In the genomic region with DNA sequence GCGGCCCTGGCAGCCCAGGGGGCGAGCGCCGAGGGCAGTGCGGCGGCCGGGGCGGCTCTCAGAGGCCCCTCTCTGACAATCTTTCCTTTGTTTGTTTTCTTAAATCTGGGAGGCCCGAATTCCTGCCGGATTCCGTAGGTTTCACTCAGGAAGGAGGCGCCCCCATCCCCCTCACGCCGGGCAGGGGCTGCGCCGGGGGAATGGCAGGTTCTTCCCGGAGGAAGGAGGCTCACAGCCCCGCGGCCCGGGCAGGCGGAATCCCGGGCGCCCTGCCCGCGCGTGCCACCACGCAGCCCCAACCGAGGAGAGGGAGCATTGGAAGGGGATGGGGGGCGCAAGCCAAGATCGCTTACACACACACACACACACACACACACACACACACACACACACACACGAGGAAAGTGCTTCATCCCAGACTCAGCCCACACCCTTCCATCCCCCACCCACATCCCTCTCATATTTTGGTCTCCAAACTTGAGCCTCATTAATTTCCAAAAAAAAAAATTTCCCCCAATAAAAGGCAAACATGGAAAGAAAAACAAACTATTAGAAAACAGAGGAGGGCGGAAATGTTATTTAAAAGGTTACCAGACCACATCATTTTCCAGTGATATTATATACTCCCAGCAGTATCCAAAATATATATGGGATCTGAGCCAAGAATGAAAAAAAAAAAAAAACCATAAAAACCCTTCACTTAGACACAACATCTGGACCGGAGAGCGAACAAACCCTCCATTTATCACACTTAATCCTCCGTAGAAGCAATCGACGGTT, we compare ENCODE assay signal across 8 mouse cellular contexts. TPM values are rescaled to one million over a fixed set of nuclear protein-coding genes. Genes with fewer than 3 reads are reported as not detected.
DNase-seq lines count a peak whose midpoint lies in the region; ATAC-seq lines count a peak whose summit lies in the region.

No protein-coding gene starts in this region.

- WGBS in embryonic facial prominence, embryonic 10.5 days, result under 1% methylated on average over 37 of the region's 37 CpGs
- WGBS in heart, embryonic 13.5 days, result 4% methylated on average over 28 of the region's 37 CpGs
- WGBS in limb, embryonic 11.5 days, result under 1% methylated on average over 36 of the region's 37 CpGs
- WGBS in neural tube, embryonic 13.5 days, result under 1% methylated on average over 31 of the region's 37 CpGs

- H3K9me3 ChIP-seq in embryonic facial prominence, embryonic 10.5 days, result no peaks in the 10 kb centered on the region
- H3K9me3 ChIP-seq in heart, embryonic 13.5 days, result no peaks in the 10 kb centered on the region
- H3K9me3 ChIP-seq in limb, embryonic 11.5 days (ENCODE audit: control insufficient read depth, low read length), result no peaks in the 10 kb centered on the region
- H3K9me3 ChIP-seq in neural tube, embryonic 13.5 days, result no peaks in the 10 kb centered on the region

- peaks cover 51% of the 10 kb centered on the region for H3K27me3 ChIP-seq in embryonic facial prominence, embryonic 10.5 days (replicated peaks; ENCODE audit: low read depth, poor library complexity, severe bottlenecking)
- no peaks in the 10 kb centered on the region for H3K27me3 ChIP-seq in heart, embryonic 13.5 days (replicated peaks)
- H3K27me3 ChIP-seq in limb, embryonic 11.5 days (ENCODE audit: control insufficient read depth, insufficient read depth, low read length), result no peaks in the 10 kb centered on the region
- H3K27me3 ChIP-seq in neural tube, embryonic 13.5 days, result peaks cover 33% of the 10 kb centered on the region

- no peaks in the 10 kb centered on the region for H3K36me3 ChIP-seq in embryonic facial prominence, embryonic 10.5 days (replicated peaks)
- H3K36me3 ChIP-seq in heart, embryonic 13.5 days, result no peaks in the 10 kb centered on the region
- H3K36me3 ChIP-seq in limb, embryonic 11.5 days (ENCODE audit: control insufficient read depth, insufficient read depth, low read length), result no peaks in the 10 kb centered on the region
- no peaks in the 10 kb centered on the region for H3K36me3 ChIP-seq in neural tube, embryonic 13.5 days

- DNase-seq in kidney, adult 18-20 months, result peak; percentile 13
- DNase-seq in kidney, adult 8-10 months, result no peak
- DNase-seq in embryonic facial prominence, embryonic 10.5 days (ENCODE audit: low spot score), result peak; percentile 87
- DNase-seq in limb, embryonic 11.5 days (ENCODE audit: low spot score), result peak; percentile 79
- DNase-seq in spleen, adult 18-20 months, result no peak
- no peak for DNase-seq in cerebellum, adult 18-20 months

- peak overlapping the region; percentile 57 for H3K4me3 ChIP-seq in embryonic facial prominence, embryonic 10.5 days
- H3K4me3 ChIP-seq in heart, embryonic 13.5 days, result peak overlapping the region; percentile 53
- H3K4me3 ChIP-seq in limb, embryonic 11.5 days (ENCODE audit: low read depth, low read length), result peak overlapping the region; percentile 15
- peak overlapping the region; percentile 35 for H3K4me3 ChIP-seq in neural tube, embryonic 13.5 days

- H3K27ac ChIP-seq in embryonic facial prominence, embryonic 10.5 days (replicated peaks), result peak overlapping the region; percentile 91
- H3K27ac ChIP-seq in heart, embryonic 13.5 days (replicated peaks), result peak overlapping the region; percentile 88
- peak overlapping the region; percentile 94 for H3K27ac ChIP-seq in limb, embryonic 11.5 days (replicated peaks; ENCODE audit: low read depth, low read length)
- H3K27ac ChIP-seq in neural tube, embryonic 13.5 days (replicated peaks), result peak overlapping the region; percentile 29

- H3K4me1 ChIP-seq in embryonic facial prominence, embryonic 10.5 days, result peaks cover 67% of the 10 kb centered on the region
- H3K4me1 ChIP-seq in heart, embryonic 13.5 days, result peaks cover 56% of the 10 kb centered on the region
- H3K4me1 ChIP-seq in limb, embryonic 11.5 days (ENCODE audit: control insufficient read depth, insufficient read depth, low read length), result peaks cover 40% of the 10 kb centered on the region
- H3K4me1 ChIP-seq in neural tube, embryonic 13.5 days (replicated peaks), result peaks cover 47% of the 10 kb centered on the region

- peak overlapping the region; percentile 82 for H3K9ac ChIP-seq in heart, embryonic 13.5 days
- H3K9ac ChIP-seq in limb, embryonic 11.5 days (ENCODE audit: low read length), result peak overlapping the region; percentile 52
- peak overlapping the region; percentile 57; the same call in 1 of the 2 replicates for H3K9ac ChIP-seq in neural tube, embryonic 13.5 days

- no peak for ATAC-seq in heart, embryonic 13.5 days (ENCODE audit: extremely low read depth, insufficient number of reproducible peaks, low FRiP score, low TSS enrichment)
- ATAC-seq in limb, embryonic 11.5 days (ENCODE audit: insufficient number of reproducible peaks, low FRiP score, low TSS enrichment, low read depth), result peak; percentile 48; the same call in 1 of the 2 replicates
- peak; percentile 24 for ATAC-seq in neural tube, embryonic 13.5 days (ENCODE audit: low read depth)

- H3K4me2 ChIP-seq in heart, embryonic 13.5 days, result peak overlapping the region; percentile 82
- H3K4me2 ChIP-seq in limb, embryonic 11.5 days (ENCODE audit: low read depth, severe bottlenecking), result peak overlapping the region; percentile 50
- H3K4me2 ChIP-seq in neural tube, embryonic 13.5 days, result peak overlapping the region; percentile 71

RNA-seq across cellular contexts. Expression of a gene that starts 51.0 kb away (rescaled TPM):
- polyA plus RNA-seq in embryonic facial prominence, embryonic 10.5 days (2016; fragmentation: Nextera tagmentation; extraction: Ambion mirVana), result 26.9 and 28.1 TPM in 2 replicates
- polyA plus RNA-seq in heart, embryonic 13.5 days (2015; fragmentation: Nextera tagmentation; extraction: Ambion mirVana), result 9.0 and 9.2 TPM in 2 replicates
- 30.5 and 30.7 TPM in 2 replicates for polyA plus RNA-seq in limb, embryonic 11.5 days (2014; fragmentation: Nextera tagmentation; extraction: Ambion mirVana)
- polyA plus RNA-seq in neural tube, embryonic 13.5 days (2015; fragmentation: Nextera tagmentation; extraction: Ambion mirVana), result 17.2 and 18.5 TPM in 2 replicates

Comparison
In these comparisons a context has a peak if more than half of its experiments do, and no peak if none do; other contexts are left out.
1. DNase-seq: peak in kidney, adult 18-20 months (single experiment), embryonic facial prominence, embryonic 10.5 days (single experiment) and limb, embryonic 11.5 days (single experiment); none in kidney, adult 8-10 months (0 of 2), spleen, adult 18-20 months (0 of 2) and cerebellum, adult 18-20 months (0 of 2).
2. H3K27ac ChIP-seq: peak in every context shown above with its lines; median percentile 94 in limb, embryonic 11.5 days; 91 in embryonic facial prominence, embryonic 10.5 days; 88 in heart, embryonic 13.5 days; 29 in neural tube, embryonic 13.5 days.
3. Peak in every context shown above with its lines, with median percentiles within 50 percentile points of each other: H3K4me3 ChIP-seq, H3K4me2 ChIP-seq and H3K9ac ChIP-seq.